Mouse (Mus musculus): ENCODE data around the gene Gm15217.

Gm15217 gene

GRCm38 (mm10) chr14:46379285-46379684, at the start of gene Gm15217:
Gm15217 (plus strand) TSS chr14:46379414.
- no peak for DNase-seq

- no peak for DNase-seq
Measured at GRCm38 (mm10) chr14:46333421-46334237, 45.6 kb upstream of the Gm15217 start.

GRCm38 (mm10) chr14:46338801-46339200, 40.4 kb upstream of the Gm15217 start:
- no peak for DNase-seq

GRCm38 (mm10) chr14:46344750-46345149, 34.5 kb upstream of the Gm15217 start:
- DNase-seq: no peak

- no peak for DNase-seq
Measured at GRCm38 (mm10) chr14:46357286-46357685, 21.9 kb upstream of the Gm15217 start.

- DNase-seq: no peak
Measured at GRCm38 (mm10) chr14:46357696-46358095, 21.5 kb upstream of the Gm15217 start.

- peak; percentile 50 for DNase-seq
Measured at GRCm38 (mm10) chr14:46363209-46363608, 16.0 kb upstream of the Gm15217 start.

GRCm38 (mm10) chr14:46372452-46372851, 6.8 kb upstream of the Gm15217 start:
- DNase-seq: no peak

- peak; percentile 4 for DNase-seq
Measured at GRCm38 (mm10) chr14:46375796-46376195, 3.4 kb upstream of the Gm15217 start.

- DNase-seq: peak; percentile 46
Measured at GRCm38 (mm10) chr14:46380286-46380721, 1.1 kb downstream of the Gm15217 start.

- DNase-seq: no peak
Measured at GRCm38 (mm10) chr14:46381457-46381856, 2.2 kb downstream of the Gm15217 start.

- no peak for DNase-seq
Measured at GRCm38 (mm10) chr14:46384946-46385691, 5.9 kb downstream of the Gm15217 start.

GRCm38 (mm10) chr14:46385701-46386477, 6.7 kb downstream of the Gm15217 start:
- DNase-seq: no peak

- no peak for DNase-seq
Measured at GRCm38 (mm10) chr14:46386478-46387356, 7.5 kb downstream of the Gm15217 start.

- DNase-seq: peak; percentile 92
Measured at GRCm38 (mm10) chr14:46387357-46387671, 8.1 kb downstream of the Gm15217 start.

GRCm38 (mm10) chr14:46387821-46388481, 8.7 kb downstream of the Gm15217 start:
- peak; percentile 62 for DNase-seq

GRCm38 (mm10) chr14:46388636-46389035, 9.4 kb downstream of the Gm15217 start:
- peak; percentile 74 for DNase-seq

- DNase-seq: peak; percentile 16
Measured at GRCm38 (mm10) chr14:46389438-46390248, 10.4 kb downstream of the Gm15217 start.

GRCm38 (mm10) chr14:46390249-46390775, 11.1 kb downstream of the Gm15217 start, which contains the start of gene Bmp4:
Bmp4 (minus strand) TSS chr14:46390669.
- DNase-seq: peak; percentile 76

- no peak for DNase-seq
Measured at GRCm38 (mm10) chr14:46391621-46392170, 12.5 kb downstream of the Gm15217 start.
